26 mouse cellular contexts compared by ENCODE assay signal in the genomic region with DNA sequence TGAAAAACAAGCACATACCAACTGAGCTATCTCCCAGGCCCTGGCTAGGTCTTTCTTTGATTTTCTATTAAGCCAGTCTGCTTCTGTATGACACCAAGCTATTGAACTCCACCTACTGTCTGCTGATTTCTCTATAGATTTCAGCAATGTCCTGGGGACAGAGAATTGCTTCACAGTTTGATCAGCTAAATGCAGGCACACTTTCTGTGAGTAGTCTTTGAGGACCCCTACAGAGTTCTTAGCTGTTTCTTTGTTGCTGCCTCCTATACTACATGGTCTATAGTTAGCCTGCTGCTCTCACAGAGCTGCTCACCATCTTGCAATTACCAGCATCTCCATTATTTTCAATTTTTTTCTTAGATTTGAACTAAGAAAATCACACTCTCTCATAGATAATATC. TPM values are rescaled to one million over a fixed set of nuclear protein-coding genes. Genes with fewer than 3 reads are reported as not detected.
"Had no signal": no experiment of that assay in that cellular context is flagged by ENCODE, and none has a peak within 500 bp of the region (broad histone marks: within the 10 kb centered on the region; RNA-seq: fewer than 3 reads in every experiment).

No protein-coding gene starts in this region.

- H3K27ac ChIP-seq: kidney, embryonic 15.5 days; left cerebral cortex, adult 2 months; limb, embryonic 12.5 days; limb, embryonic 15.5 days; liver, embryonic 12.5 days; liver, embryonic 15.5 days; lung, embryonic 15.5 days; midbrain, embryonic 10.5 days; neural tube, embryonic 12.5 days; neural tube, embryonic 15.5 days; stomach, postnatal 0 days had no signal

- H3K4me3 ChIP-seq: kidney, embryonic 15.5 days; left cerebral cortex, adult 2 months; limb, embryonic 12.5 days; limb, embryonic 15.5 days; liver, embryonic 12.5 days; liver, embryonic 15.5 days; lung, embryonic 15.5 days; megakaryocyte, embryonic 14.5 days; midbrain, embryonic 10.5 days; neural tube, embryonic 12.5 days; neural tube, embryonic 15.5 days had no signal

- H3K9ac ChIP-seq: kidney, embryonic 15.5 days; limb, embryonic 12.5 days; limb, embryonic 15.5 days; liver, embryonic 12.5 days; liver, embryonic 15.5 days; lung, embryonic 15.5 days; neural tube, embryonic 12.5 days; neural tube, embryonic 15.5 days had no signal

- H3K9me3 ChIP-seq: kidney, embryonic 15.5 days; limb, embryonic 12.5 days; limb, embryonic 15.5 days; liver, embryonic 12.5 days; liver, embryonic 15.5 days; lung, embryonic 15.5 days; megakaryocyte, embryonic 14.5 days; midbrain, embryonic 10.5 days; neural tube, embryonic 12.5 days; neural tube, embryonic 15.5 days had no signal

- H3K36me3 ChIP-seq: kidney, embryonic 15.5 days; limb, embryonic 12.5 days; limb, embryonic 15.5 days; liver, embryonic 12.5 days; liver, embryonic 15.5 days; lung, embryonic 15.5 days; midbrain, embryonic 10.5 days; neural tube, embryonic 12.5 days; neural tube, embryonic 15.5 days had no signal

- H3K4me2 ChIP-seq: kidney, embryonic 15.5 days; limb, embryonic 12.5 days; limb, embryonic 15.5 days; liver, embryonic 12.5 days; liver, embryonic 15.5 days; lung, embryonic 15.5 days; neural tube, embryonic 12.5 days; neural tube, embryonic 15.5 days had no signal

- ATAC-seq: liver, embryonic 12.5 days had no signal

- DNase-seq: kidney, adult 11 months; kidney, adult 8-10 months; kidney, postnatal 10 days; kidney, postnatal 36 days; layer of hippocampus, postnatal 36 days; lung, adult 18-20 months; lung, postnatal 10 days; lung, postnatal 36 days; midbrain, embryonic 14.5 days; right cerebral cortex, adult 18-20 months; right cerebral cortex, postnatal 14 days; right cerebral cortex, postnatal 4 days; thymus, adult 2 months; thymus, postnatal 14 days had no signal

- H3K4me1 ChIP-seq: kidney, embryonic 15.5 days; limb, embryonic 12.5 days; limb, embryonic 15.5 days; liver, embryonic 12.5 days; liver, embryonic 15.5 days; lung, embryonic 15.5 days; megakaryocyte, embryonic 14.5 days; midbrain, embryonic 10.5 days; neural tube, embryonic 12.5 days; neural tube, embryonic 15.5 days had no signal

- H3K27me3 ChIP-seq: kidney, embryonic 15.5 days; limb, embryonic 12.5 days; limb, embryonic 15.5 days; liver, embryonic 12.5 days; liver, embryonic 15.5 days; lung, embryonic 15.5 days; megakaryocyte, embryonic 14.5 days; neural tube, embryonic 12.5 days; neural tube, embryonic 15.5 days had no signal

RNA-seq across cellular contexts. Expression of a gene that starts 28.3 kb away (rescaled TPM):
- polyA plus RNA-seq: limb, embryonic 12.5 days; liver, embryonic 12.5 days; liver, embryonic 15.5 days; lung, embryonic 15.5 days; midbrain, embryonic 10.5 days; neural tube, embryonic 12.5 days; neural tube, embryonic 15.5 days; thymus, adult 2 months had no signal
